Mouse (Mus musculus) kidney, adult 2 months (tissue): ENCODE data around the gene Crybb2.

Experiments
- CTCF ChIP-seq: fragments of 200-500 bp; conservative IDR thresholded peaks from 2 replicates; pipeline ENCODE4 v1.5.1; 2011; ENCODE audit warnings: low read depth, mild to moderate bottlenecking, control low read depth, low read length, moderate library complexity, mixed read lengths; ENCODE audit not compliant: insufficient read depth, insufficient read length
- POLR2A ChIP-seq: fragments of 200-500 bp; IDR thresholded peaks from one replicate; pipeline ENCODE4 v1.6.1; 2011; ENCODE audit warnings: low read depth, low read length, control low read depth

DNA sequence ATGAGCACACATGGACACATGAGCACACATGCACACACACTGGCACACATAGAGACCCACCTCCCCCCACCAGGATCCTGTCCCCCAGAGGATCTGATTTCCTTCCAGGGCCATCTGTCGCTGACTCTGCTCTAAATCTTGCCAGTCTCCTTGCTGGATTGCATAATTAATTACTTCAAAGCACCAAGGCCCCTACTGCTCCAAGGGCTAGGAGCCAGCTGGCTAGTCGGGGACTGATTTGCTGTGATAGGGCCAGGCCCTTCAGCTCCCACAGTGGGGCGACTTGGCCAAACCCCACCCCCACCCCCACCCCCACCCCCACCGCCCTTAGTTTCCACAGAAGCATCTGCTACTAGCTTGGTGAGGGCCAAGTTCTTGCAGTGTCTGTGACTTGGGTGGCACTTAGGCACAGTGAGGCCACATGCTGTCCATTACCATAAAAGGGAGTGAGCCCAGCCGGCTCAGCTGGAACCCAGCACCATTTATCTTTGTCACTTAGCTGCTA lies 28.3 kb downstream of the Crybb2 start:
- no peak for TF ChIP-seq POLR2A
- no peak for TF ChIP-seq CTCF
